Mouse (Mus musculus) heart, adult 9 months (tissue): ENCODE results near the gene Slc11a2.
A peak's percentile ranks its signal among the peaks of the same experiment; 100 is the strongest.
"Not testable (repeated sequence)": the region's sequence is repeated elsewhere in the genome, so short reads cannot be mapped to it uniquely, and the experiment has no call there.

ENCODE experiments used
- DNase-seq, 2 experiments: peaks; one replicate each; pipeline ENCODE4 v3.0.0; 2022; ENCODE audit warnings: low spot score in 2 of 2

The Slc11a2 gene

DNA sequence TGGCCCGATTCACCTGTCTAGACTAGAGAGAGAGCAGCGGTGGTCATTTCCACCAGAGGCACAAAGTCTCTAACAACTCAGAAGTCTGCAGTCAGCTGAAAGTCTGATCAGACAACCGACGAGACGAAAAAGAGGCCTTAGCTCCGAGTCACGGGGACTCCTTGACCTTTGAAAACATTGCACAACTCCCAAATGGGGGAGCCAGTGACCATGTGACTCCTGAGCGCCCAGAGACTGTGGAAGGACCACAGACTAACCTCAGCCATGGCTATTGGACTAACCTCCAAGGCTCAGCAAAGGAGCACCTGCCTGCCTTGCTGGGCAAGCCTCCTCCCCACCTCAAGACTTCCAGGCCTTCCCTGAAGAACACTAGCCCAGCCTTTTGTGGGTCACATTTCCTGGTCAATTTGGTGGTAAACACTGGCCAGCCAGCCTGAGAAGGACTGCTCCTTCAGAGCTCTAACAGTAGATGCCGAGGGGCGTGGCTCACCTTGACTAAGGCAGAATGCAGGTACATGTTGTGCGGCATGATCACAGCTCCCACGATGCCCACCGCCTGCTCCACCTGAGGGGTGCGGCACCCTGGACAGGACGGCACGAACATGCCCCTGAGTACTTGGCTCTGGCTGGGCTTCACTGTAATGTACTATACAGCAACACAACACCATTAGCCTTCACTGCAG lies 21.4 kb downstream of the Slc11a2 start:
- DNase-seq, result no peak

DNA sequence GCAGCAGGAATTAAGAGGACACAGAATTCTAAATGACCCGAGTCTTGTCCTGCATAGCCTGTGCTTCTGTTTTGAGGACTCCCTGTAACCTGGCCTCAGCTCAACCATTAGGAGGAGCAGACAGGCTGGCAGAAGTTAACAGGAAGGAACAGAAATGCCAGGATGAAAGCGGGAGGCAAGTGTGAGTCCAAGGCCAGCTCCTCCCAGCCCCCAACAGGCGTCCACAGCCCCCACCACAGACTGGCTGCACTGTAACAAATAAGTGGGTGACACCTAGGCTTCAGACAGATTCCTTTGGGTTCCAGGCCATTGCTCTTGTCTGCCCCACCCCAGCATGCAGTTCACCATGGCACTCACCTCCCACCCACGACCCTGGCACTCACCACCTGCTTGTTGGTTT lies 22.1 kb downstream of the Slc11a2 start:
- DNase-seq, result no peak

DNA sequence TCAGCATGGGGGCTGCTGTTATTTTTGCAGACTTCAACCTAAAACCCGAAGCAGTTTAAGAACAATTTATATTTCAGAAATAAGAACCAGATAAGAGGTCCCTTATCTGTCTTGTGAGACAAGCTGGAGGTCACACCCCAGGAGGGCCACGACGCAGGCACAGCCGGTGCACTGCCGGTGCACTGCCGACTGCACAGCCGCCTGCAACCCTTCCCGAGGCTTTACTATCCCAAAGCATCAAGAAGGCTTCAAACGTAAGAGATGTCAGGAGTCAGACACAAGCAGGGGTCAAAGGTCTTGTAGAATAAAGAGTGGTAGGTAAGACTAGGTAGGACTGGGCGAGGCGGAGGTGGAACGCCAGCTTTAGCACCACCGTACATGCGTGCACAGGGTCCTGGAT lies 22.5 kb downstream of the Slc11a2 start:
- no peak for DNase-seq

DNA sequence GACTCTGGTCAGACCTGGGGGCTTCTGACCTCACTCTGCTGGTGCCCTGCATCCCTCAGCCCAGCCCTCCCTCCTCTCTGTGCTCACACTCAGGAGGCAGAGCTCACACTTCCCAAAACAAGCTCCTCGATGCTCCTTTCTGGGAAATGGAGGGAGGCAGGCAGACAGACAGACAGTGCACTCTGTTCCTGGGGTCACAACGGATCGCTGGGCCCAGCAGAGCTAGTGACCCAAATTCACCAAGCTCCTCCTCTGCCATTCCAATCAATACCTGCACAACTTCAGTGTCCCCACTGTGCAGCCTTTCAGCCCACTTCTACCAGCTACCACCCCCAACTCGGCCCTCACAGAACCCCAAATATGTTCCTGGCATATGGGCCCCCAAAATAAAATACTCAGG lies 23.1 kb downstream of the Slc11a2 start:
- DNase-seq, result no peak

DNA sequence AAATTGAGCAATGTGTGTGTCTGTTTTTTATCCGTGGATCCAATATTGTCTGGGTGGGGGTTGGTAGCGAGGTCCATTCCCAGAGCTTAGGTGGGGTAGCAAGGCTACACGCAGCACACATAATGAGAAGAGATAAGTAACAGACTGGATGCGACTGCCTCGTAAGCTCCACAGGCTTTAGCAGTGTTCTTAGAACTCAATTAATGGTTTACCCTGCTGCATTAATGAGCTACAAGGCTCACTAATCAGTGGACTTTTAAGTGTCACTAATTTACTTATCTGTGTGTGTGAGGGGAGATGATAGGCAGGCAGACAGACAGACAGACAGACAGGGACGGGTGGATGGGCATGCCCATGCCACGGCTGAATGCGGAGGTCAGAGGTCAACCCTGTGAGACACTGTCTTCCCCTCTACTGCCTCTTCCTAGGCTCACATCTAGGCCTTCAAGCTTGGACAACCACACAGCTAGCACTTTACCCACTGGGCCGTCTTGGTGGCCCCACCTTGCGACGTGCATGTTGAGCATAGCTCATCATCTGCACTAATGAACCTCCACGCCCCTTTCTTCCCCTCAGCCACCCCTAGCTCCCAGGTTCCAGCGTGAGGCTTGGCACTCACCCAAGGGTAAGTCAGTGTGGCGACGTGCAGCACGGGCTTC lies 24.2 kb downstream of the Slc11a2 start:
- DNase-seq, result no peak

DNA sequence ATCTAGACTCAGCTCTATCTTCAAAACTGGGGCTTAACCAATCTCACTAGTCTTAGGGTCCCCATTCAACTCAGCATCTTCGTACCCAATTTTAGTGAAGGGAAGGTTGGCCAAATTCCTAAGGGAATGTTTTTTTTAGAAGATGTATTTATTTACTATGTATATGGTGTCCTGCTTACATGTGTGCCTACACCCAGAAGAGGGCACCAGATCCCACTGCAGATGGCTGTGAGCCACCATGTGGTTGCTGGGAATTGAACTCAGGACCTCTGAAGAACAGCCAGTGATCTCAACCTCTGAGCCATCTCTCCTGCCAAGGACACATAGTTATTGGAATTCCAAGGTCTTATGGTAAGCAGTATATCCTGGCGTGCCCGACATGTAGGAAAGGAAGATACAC lies 29.3 kb downstream of the Slc11a2 start:
- DNase-seq, result no peak

DNA sequence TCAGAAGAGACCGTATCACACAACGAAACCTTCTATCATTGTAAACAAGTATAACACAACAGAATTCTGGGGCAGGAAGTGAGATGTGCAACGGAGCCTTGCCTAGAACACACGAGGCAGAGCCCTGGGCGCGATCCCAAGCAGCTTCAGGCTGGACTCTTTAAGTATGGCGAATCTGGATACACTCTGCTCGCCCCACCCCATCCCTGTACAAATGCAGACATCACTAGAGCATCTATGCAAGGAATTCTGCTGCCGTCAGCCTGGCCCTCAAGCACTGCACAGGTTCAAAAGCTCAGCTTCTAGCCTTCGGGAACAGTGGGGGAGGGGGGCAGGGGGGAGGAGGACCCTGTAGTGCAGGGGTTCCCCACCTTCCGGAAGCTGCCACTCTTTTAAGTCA lies 31.9 kb downstream of the Slc11a2 start:
- DNase-seq, result no peak

DNA sequence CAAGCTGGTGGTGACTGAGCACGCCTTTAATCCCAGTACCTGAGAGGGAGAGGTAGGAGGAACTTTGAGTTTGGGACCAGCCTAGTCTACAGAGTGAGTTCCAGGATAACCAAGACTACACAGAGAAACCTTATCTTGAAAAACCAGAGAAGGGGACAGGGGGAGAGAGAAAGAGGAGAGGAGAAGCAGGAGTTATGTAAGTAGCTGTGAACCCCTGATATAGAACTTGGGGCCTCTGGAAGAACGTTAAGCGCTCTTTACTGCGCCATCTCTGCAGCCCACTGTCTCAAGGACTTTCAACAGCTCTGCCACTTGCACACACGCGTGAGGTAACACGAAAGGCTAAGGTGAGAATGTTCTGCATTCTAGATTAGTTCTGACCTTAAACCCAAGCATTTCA lies 33.3 kb downstream of the Slc11a2 start:
- no peak for DNase-seq

DNA sequence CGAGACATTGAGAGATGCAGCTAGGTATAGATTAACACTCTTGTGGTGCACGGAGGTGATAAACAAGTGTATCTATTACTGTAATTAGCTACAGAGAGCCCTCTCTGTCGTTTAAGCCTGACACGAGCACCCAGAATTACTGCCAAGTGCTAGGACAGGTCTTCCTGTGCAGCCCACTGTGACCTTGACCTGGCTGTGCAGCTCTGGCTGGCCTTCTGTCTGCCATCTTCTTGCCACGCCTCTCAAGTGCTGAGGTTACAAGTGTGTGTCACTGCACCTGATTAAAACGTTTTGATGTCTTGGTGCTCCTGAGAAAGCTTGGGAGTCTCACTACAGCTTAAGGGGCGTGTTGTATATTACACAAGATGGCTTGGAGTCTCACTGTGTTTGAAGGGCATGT lies 33.8 kb downstream of the Slc11a2 start:
- DNase-seq, result no peak

DNA sequence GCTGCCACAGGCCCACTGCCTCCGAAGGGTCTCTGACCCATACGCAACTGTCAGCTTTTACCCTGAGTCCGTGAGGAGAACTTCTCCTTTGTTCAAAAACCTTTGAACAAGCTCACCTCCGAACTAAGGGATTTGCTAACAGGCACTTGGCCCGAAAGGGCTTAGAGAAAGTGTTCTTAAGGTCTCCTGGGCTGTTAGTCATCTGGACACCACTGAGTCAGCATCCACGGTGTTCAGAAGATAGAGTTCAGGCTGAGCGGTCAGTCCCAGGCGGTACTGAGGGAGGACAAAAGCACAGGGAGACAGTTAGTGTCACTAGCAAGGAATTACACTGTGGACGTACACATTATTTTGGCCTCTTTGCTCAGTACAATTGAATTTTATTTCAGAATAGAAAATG lies 36.0 kb downstream of the Slc11a2 start:
- DNase-seq, result no peak

DNA sequence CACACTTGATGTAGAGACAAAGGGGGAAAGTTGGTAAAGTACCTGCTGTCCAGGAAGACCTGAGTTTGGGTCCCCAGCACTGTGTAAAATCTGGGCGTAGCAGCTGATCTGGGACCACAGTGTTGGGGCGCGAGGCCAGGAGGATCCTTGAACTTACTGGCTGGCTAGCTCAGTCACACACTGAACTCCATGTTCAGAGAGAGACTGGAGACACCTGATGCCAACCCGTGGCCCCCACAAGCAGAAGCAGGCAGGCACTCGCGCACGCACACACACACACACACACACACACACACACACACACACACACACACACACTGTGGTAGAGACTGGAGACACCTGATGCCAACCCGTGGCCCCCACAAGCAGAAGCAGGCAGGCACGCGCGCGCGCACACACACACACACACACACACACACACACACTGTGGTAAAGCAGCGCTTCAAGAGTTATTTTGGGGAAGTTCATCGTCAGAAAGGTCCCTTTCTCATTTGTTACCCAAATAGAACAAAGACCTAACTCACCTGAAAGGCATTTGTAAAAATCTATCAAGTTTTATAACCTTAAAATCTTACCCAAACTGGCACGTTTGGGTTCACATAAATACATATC lies 36.5 kb downstream of the Slc11a2 start:
- DNase-seq, result no peak

DNA sequence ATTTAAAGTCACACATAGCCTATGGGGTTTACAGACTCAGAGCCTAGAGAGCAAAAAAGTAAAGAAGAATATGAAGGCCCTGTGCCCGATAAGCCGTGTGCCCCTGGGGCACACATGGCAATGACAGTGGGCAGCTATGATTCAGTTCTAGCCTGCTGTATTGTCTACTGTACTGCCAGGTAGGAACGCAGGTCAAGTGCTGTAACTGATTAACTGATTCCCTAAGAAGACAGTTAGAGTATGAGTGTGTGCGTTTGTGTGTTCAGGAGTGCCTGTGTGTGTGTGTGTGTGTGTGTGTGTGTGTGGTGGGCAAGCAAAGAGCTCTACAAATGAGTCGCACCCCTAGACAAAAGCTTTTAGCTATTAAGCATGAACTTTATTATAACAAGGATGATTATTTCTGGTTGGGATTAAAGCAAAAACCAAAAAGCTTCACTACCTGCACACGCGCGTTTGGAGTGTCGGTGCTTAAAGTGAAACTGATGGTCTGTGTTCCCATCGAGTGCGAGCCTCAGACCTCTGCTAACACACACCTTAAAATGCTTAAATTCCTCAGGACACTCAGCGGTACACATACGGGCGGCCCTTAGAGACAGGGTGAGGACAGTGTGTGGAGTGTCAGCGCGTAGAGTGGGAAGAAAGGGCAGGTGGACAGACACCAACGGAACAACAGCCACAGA lies 37.2 kb downstream of the Slc11a2 start:
- DNase-seq, result no peak

DNA sequence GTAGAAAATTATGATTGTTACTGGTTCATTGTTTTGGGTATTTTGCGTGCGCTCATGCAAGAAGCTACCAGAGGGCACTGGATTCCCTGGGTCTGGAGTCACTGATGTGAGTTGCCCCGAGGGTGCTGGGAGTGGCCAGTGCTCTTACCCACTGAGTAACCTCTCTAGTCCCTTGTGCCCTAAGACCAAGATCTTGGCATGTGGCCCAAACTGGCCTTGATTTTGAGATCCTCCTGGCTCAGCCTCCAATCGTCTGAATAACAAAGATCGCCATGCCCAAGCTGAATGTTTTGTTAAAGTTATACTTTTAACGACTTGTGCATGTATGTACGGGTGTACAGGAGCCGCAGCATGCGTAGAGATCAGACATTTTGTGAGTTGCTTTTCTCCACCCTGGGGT lies 39.2 kb downstream of the Slc11a2 start:
- no peak for DNase-seq

DNA sequence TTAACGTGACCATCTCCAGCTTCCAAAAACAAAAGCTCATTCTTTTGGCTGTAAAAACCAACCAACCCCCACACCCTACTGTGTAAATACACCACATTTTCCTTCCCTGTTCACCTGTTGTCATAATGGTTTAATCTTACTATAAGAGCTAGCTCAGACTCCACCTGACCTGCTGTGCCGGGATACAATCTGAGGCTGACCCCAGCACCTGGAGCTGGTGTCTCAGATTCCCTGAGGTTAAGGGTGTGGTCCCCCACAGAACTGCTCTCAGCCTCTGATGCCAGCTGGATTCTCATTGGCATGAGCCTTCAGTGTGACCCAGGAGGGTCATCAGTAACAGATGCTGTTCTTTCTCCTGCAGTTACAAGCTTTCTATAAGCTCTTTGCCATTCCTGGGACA lies 44.8 kb downstream of the Slc11a2 start:
- no peak for DNase-seq

DNA sequence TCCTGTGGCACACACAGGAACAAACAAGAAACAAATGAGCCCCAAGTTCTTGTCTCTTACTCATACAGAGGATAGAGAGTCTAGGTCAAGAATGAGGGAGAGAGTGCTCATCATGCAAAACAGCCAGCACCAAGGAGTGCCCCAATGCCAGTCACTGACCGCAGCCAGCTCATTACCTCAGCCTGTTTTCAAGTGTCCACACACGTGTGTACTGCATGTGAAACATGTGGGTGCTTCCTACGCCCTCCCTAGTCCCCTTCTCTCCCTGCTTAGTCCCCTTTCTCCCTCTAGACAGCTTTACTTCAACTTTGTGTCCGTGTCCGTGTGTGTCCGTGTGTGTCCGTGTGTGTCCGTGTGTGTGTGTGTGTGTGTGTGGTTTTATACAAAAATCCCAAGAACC lies 45.2 kb downstream of the Slc11a2 start:
- DNase-seq, result no peak

DNA sequence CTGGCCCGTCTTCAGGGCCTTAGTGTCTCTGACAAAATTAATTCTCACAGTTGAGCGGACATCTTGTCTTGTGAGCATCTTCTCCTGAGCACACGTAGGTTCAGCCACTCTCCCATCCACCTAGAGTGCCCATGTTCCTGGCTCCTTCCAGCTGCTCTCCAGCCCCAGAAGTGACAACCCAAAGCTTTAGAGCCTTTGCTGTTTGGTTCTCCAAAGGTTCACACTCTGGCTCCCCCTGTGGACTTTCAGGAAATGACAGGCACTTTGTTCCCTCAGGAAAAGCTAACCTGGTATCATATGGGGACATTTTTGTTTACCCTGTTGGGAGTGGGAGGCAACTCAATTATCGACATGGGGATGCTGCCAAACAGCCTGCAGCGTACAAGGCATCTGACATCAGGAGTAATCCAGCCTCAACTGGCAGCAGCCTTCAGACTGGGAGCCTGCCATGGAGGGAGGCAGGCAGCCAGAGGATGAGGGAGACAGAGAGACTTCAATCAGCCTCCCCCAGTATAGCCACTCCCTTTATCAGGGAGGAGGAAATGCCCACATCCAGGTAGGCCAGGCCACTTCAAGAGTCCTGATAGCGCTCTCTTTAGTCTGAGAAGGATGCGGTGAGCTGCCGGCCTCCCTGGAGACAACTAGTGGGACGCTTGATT lies 46.9 kb downstream of the Slc11a2 start:
- not testable (repeated sequence) for DNase-seq

DNA sequence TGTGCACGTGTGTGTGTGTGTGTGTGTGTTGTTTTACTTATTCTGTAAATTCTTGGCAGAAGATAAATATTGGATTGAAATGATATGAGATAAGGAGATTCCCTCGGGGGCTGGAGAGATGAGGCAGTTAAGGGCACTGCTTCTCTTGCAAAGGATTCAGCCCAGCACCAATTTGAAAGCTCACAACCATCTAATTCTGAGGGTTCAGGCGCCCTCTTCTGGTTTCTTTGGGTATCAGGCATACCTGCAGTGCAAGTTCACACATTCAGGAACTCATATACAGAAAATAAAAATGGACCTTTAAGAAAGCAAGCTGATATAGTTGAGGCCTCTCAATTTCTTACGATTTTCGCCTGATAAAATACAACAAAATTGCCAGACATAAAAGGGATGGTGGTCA lies 49.8 kb downstream of the Slc11a2 start:
- peak; percentile 12 to 54 for DNase-seq

DNA sequence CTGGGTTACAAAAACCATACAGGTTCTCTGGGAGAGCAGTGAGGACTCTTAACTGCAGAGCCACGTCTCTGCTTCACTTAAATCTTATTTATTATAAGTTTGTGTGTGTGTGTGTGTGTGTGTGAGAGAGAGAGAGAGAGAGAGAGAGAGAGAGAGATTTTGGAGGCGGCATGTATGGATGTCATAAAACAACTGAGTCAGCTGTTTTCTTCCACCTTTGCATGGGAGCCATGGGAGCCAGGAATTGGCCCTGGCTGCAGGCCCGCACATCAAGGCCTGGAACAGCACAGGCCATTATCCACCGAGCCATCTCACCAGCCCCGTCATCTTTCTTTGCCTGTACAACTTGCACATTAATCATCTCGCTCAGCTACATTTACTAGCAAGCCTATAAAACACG lies 57.8 kb downstream of the Slc11a2 start:
- no peak for DNase-seq

DNA sequence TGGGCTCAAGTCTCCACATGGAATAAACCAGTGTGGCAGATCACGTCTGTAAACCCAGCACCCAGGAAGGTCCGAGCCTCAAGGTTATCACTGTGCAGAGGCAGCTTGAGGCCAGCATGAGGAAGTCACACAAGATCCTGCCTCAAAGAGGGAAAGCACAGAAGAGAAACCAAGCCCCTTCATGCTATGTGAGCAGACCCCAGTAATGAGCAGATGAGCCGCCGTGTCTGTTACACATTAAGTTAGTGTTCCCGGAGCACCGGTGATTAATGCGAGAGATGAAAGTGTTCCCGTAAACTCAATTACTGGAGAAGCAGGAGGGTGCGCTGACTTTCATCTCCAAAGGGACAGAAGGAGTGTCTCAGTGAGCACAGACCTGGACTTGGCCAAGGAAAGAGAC lies 58.9 kb downstream of the Slc11a2 start:
- not testable (repeated sequence) for DNase-seq

DNA sequence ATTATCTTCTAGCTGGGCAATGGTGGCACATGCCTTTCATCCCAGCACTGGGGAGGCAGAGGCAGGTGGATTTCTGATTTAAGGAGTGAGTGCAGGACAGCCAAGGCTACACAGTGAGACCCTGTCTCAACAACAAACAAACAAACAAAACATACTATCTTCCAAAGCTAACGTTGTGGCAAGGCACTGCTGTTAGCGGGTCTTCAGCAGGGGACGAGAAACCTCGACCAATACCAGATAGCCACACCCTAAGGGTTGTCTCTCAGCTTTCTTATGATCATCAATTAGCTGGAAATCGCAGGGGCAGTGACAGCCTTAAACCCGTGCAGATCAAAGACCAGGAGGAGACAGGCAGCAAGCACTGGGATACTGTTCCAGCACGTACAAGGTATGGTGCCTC lies 60.6 kb downstream of the Slc11a2 start, which contains the start of gene Higd1c:
Gene Higd1c (plus strand): TSS at position 301 of the 400 bp plus-strand sequence.
- no peak for DNase-seq

DNA sequence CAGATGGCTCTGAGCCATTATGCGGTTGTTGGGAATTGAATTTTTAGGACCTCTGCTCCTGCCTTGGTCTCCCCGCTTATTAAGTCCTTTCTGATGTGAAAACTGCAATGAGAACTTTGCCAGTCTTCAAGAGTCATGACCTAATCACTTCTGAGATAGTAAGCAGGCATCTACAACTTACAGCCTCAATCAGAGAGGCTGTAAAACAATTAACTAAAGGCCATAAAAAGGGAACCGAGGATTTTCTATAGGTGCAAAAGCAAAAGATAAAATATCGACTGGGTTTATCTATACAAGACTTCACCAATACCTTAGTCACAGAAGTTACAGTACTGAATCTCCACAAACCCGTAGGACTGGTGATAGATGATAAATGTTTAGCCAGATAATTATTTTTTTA lies 69.0 kb downstream of the Slc11a2 start:
- no peak for DNase-seq

DNA sequence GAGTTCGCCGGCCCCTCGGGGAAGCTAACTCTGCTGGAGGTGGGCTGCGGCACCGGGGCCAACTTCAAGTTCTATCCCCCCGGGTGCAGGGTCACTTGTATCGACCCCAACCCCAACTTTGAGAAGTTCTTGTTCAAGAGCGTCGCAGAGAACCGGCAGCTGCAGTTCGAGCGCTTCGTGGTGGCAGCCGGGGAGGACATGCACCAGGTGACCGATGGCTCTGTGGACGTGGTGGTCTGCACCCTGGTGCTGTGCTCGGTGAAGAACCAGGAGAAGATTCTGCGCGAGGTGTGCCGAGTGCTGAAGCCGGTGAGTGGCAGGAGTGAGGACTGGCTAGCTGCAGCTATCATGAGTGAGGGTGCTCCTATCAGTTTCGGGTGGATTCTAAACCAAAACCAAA lies 71.5 kb downstream of the Slc11a2 start:
- DNase-seq, result not testable (repeated sequence)
